Mouse (Mus musculus) spleen, adult 18-20 months (tissue): ENCODE measurements around the gene Fnbp1.

ENCODE experiments used
- DNase-seq, 2 experiments: peaks; one replicate each; pipeline ENCODE4 v3.0.0; 2022; ENCODE audit warnings: mixed read lengths in 2 of 2

Fnbp1 gene

DNA sequence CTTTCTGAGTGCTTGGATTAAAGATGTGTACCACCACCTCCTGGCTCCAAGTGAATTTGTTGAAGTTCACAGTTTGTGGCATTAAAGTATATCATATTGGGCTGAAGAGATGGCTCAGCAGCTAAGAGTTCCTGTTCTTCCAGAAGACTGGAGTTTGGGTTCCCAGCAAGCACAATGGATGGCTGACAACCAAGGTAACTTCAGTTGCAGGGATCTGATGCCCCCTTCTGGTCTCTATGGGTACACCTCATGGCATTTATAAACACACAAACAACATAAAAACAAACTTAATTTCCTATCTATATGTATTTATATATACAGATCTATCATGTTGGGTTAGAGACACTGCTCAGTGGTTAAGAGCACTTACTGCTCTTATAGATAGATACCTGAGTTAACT is 9.0 kb upstream of the Fnbp1 start:
- no peak for DNase-seq

DNA sequence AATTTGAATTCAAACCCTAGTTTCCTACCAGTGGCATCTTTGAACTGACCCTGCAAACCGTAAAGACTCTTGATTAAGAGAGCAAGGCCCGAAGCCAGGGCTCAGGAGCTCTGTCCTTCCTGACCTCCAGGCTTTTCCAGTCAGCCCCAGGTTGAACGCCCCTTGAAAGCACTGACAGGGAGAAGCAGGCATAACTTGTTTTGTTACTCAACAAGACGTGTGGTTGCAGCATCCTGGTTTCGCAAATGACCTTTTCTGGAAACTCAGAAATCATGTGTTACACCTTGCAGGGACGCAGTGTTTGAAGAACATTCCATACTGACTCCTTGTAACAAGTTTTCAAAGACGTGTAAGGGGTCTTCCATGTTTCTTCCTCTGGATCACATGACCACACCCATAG is 5.2 kb upstream of the Fnbp1 start:
- DNase-seq: no peak

DNA sequence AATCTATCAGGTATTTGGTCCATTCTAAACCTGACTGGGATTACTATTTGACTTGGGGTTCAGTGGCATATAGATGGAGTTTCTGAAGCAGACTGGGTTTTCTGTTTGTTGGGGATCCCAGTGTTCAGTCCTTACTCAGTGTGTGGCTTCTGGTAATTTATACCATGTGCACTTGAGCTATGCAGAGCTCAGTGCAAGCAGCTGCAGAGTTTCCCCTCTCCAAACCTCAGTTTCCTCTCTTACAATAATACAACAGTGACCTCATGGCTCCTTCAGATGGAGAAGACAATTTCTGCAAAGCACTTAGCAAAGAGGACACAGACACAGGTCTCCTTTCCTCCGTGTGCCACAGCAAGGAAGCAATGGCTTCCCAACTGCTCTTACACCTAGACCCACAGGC is 3.1 kb upstream of the Fnbp1 start:
- no peak for DNase-seq

DNA sequence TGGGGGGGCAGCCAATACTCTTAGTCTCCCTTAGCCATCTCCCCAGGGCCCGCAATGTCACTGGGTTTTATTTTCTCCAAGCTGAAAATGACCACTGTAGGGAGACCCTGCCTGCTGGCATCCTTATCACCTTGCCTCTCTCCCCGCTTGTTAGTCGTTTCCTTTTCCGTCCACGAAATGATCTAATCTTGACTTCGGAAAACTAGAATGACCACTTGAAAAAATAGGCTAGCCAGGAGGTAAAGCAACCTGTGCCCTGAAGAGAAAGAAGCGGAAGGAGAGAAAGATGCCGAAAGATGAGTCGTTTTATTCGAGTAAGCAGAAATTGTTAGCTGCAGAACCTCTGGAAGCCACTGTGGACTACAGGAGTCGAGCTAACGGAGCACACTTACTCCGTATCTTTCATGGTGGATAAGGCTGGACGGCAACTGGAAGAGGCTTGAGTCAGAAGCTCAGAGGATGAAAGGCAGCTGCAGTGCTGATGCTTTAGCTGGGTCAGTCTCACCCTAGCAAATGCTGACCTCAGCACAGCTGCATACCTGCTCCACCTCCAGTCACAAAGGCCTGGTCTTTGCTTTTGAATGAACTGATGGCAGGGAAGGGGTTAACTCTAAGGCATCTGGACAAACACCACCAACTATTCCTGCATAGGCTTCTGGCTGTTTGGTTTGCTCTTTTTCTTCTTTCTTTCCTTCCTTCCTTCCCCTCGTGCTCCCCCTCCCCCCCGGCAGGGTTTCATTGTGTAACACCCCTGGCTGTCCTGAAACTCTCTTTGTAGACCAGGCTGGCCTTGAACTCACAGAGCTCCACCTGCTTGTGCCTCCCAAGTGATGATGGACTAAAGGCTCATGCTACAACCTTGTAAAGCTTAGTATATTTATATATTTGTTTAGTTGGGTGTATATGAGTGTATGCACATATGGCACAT is 2.2 kb upstream of the Fnbp1 start:
- no peak for DNase-seq

DNA sequence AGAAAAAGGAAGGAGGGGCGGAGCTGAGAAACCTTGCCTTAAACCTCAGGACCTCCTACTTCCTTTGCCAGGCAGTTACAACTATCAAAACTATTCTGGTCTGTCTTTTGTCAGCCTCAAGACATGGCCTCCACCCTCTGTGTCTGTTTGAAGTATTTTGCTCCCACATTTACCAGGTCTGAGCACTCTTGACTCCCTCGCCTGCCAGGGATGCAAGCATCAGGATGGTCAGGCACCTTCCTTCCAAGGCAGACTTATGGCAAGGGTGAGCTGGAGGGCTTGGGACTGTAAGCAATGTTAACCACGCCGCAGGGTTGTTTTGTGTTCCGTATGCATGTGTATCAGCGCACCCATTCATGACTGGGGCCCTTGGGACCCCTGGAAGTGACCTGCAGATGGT is 1.5 kb upstream of the Fnbp1 start:
- DNase-seq: no peak

DNA sequence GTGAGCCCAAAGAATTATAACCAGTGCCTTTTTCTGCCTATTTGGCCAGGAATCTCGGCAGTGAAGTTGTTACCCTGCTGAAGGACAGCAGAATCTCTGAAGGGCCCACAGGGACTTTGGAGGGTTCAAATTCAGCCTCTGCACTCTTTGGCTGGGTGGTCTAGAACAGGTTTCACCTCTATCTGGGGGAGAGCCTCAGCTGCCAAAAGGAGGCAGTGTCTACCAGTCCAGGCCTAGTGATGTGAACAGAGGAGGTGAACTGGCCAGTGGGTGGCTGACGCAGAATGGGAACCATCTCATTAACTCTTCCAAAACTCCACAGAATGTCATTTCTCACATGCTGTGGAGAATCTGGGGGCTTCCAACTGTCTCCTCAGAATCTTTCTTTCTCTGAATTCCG is 697 bp upstream of the Fnbp1 start:
- no peak for DNase-seq

DNA sequence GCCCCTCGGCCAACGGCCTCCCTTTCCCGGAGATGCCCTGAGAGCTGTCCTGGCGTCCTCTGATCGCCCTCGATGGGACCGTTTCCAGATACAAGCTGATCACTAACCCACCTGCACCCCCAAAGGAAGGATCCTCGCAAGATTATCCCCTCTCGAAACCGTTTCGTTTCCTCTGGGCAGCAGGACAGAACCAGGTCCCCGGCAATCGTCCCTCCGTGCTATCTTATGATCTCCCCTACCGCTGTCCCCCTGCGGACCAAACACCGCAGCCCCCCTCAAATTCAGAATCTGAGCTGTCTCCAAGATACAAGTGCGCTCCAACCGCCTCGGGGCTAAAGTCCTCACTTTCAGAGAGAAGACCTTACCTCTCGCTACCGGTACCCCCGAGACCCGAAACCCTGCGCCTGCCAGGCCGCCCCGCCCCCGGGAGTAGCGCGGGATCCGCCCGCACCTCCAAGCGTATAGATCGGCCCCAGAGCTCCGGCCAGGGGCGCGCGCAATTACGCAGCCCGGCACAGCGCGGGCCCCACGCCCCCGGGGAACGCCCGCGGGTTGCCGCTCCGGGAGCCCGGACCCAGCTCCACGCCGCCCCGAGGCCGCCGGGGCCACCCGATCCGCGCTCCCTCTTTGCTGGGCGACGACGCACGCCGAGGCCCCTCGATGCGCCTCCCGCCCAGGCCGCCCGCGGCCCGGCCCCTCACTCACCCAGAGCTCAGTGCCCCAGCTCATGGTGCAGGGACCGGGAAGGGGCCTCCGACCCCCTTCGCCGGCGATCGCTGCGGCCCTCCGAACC is 538 bp downstream of the Fnbp1 start:
- peak; percentile 25 to 49 for DNase-seq

DNA sequence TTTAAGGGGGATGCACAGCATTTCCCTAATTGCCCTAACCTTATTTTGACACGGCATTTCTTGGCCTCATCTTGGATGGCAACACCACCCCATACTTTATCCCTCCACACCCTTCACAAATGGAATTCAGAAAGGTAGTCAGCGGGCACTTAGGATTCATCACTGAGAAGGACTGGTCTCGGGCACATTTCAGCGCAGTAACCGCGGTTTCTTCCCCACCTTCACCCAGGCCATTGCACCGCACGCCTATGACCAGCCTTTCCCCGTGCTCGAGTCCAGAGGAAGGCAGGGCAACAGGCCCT is 1.1 kb downstream of the Fnbp1 start:
- DNase-seq: no peak

DNA sequence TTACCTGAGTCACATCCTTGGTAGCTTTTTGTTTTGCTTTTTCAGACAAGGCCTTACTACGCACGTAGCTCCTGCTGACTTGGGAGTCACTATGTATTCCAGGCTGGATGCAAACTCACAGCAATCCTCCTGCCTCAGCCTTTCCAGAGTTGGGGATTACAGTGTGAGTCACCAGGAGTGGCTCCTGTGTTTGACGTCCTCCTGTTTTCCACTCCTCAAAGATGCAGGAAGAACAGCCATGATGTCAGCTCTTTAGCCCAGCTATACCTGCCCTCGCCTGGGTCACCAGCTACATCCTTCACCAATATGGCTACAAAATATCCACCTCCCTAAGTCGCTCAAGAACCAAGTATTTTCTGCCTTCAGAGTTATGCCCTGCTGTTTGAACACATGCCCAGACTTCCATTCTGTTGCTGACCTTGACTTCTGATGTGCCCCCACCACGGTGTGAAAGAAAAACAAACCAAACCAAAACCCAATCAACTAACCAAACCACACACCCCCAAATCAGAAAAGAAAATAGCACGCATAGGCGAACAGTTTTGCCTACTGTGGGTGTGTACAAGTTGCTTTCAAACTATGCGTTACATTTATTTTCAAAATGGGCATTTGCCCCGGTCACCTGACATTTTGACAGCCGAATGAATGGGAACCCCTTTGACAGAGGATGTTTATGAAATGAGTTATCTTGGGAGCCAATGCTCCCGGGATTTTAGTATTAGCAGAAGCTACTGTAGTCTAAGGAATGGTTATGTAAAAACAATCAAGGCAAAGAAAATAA is 1.6 kb downstream of the Fnbp1 start:
- DNase-seq: no peak

DNA sequence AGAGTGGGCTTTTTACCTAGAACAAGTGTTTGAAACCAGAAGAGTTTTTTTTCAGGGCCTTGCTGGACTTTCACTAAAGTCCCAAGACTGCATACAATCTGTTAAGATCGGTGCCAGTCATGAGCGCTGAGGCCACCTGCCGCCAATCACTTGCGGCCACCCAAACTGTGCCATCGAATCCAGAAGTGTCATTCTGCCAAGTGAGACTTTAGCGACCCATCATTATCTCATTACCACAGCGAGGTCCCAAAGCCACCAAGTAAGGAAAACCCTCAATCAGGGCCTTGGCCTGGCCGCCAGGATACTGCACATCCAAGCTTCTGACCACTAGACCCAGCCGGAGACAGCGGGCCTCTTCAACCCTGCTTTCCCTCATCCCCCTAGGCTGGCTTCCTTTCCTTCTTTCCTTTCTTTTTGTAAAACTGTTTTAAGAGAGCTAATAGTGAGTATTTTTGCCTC is 2.6 kb downstream of the Fnbp1 start:
- no peak for DNase-seq

DNA sequence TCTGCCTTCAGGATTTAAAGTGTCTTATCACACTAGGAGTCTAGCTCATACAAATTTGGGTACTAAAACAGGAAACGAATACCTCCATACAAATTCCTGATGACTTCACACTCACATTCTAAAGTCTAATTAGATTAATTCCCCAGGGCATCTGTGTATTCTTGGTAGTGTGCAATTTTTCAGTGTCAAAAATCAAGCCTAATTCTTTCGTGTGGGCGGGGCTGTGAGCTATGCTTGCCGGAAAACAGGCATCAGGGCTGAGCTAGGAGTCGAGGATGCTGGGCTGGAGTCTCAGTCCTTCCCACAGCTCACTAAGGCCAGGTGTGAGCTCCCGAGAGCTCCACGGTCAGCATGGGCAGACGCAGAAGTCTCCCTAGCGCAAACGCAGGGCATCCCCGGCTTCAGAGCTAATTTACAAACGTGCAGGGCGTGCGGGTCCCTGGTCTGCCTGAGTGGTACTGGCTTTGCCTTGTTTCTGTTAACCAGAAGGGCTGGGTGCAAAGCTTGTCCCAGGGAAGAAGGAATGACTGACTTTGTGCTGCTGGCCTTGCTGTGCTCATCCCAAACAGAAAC is 4.7 kb downstream of the Fnbp1 start:
- DNase-seq: no peak

DNA sequence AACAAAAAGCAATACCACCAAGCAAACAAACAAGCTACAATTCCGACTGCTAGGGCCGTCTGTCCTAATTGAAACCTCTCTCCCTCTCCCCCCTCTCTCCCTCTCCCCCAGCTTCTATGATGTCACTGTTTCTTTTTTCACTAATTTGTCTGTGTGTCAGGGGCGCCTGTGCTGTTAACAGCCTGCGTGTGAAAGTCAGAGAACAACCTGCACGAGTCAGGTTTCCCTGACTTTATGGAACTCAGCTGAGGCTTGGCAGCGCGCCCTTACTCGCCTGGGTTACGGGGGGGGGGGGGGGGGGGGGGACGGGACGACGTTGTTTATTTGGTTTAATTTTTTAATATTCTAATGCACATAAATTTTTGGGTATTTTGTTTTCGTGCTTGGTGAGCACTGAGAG is 5.5 kb downstream of the Fnbp1 start:
- DNase-seq: no peak

DNA sequence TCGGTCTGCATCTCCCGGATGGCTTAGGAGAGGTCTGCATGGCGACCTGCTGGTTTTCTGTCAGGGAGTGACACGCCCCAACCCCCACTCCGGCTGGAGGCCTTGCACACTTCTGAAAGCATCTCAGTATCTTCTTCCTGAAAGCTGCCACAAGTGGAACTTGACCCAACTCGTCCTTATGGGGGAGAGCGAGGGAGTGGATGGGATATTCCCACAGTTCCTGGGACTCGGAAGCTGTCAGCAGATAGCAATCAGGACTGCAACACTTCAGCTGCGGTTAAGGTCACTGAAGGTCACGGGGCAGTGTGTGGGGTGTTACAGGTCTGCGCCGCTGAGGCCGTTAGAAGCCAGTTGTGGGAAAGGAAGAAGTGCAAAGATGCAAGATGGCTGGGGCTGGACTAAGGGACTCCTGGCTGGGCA is 6.3 kb downstream of the Fnbp1 start:
- no peak for DNase-seq

DNA sequence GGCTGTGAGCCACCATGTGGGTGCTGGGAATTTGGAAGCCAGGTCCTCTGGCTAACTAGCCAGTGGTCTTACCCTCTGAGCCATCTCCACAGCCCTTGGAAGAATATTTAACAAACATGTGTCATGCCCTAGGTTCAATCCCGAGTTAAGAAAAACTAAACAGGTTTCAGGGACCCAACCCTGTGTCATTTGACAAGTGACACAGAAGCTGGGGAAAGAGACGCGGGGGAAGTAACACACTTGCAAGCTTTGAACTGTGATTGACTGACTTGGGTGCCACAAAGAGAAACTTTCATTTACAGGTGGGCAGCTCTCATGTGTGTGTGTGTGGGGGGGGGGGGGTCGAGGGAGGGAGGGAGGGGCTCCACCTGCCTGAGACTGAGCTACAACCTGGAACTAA is 7.8 kb downstream of the Fnbp1 start:
- DNase-seq: no peak

DNA sequence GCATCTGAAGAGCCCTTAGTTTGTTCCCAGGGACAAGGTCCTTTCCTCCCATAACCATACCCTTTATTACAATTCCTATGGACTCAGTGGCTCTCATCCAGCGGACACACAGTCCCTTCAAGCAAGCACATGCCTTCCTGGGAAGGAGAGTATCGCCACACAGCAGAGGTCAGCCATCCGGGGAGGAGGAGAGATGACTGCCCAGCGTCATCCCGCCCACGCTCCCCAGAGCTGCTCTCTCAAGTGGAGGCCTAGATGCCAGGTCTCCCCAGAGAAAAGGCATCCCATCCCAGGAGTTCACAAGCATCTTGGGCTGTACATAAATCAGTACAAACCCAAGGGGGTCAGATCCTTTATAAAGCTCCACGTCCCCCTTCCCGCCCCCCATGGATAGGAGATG is 9.1 kb downstream of the Fnbp1 start:
- no peak for DNase-seq

DNA sequence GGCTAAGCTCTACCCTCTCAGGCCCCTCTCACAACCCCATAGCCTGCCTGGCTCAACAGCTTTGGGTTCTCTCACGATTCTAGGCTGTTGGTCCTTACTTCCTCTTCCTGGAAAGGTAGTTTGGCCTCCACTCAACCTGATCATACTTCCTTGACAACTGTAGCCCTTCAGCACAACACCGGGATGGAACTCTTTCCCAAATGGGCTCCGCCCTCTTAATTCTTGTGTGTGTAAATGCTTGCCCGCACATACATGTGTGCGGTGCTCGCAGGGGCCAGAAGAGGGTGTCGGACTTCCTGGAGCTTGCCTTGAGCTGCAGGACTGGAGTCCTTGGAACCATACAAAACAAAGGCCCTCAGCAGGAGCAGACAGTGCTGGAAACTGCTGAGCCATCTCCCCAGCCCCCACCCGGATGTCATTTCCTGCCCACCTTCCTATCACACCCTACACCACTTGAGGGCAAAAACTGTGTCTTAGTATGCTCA is 11.0 kb downstream of the Fnbp1 start:
- DNase-seq: peak in 1 of 2 experiments; percentile 31

DNA sequence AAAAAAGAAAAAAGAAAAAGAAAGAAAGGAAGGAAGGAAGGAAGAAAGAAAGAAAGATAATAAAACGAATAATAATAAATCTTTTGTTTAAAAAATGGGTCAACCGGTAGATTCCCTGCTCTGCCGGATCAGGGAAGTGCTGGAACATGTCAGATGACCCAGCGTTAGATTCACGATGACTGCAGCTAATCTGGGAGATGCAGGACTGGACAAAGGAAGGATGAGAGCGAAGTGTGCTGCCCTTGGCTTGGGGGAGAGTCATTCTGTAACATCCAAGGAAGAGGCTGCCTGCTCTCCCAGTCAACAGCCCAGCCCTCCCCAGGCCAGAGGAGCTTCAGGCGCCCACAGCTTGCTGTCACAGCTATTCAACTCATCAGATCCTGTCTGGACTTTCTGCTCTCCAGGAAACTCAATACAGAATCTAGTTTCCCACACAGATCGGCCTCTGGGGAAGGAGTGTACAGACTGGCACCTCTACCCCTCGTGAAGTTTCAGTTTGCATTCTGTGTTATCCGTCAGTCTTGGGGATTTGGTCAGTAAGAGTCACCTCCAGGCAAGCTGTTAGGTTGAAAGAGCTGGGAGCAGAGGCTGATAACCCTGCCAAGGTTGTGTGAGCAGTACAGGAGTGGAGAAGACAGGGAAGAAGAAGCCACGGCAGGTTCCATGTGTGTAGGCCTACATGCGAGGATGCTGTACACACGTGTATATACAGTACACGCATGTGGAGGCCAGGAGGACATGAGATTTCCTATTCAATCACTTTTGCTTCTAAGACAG is 11.9 kb downstream of the Fnbp1 start:
- no peak for DNase-seq

DNA sequence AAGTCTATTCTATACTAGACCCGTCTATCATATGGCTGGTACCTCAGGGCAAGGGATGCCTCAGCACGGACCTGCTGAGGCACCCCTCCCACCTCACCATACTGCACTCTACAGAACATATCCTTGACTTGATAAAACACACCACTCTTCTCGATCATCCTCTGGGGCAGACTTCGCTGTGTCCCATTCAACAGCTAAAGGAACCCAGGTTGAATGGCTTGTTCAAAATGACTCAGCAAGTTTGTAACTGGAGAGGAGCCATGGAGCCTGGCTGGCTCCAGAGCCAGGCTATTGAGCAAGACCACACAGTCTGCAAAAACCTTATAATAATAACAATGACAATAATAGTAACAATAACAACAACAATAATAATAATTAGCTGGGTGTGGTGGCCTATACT is 13.9 kb downstream of the Fnbp1 start:
- DNase-seq: no peak

DNA sequence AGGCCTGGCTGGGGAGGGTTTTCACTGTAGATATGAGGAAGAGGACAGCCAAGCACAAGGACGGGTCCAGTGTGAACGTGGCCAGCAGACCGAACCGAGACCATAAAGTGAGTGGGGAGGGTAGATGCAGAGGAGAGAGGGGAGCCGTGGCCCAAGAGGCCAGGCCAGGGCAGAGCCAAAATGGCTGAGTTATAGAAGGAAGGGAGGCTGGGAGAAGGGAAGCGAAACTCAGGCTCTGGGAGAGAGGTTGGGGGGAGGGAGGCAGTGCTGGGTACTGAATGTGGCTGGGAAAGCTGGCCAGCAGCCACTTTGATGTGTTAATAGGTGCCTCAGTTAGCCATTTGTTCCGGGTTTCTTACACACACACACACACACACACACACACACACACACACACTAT is 14.6 kb downstream of the Fnbp1 start:
- DNase-seq: no peak

DNA sequence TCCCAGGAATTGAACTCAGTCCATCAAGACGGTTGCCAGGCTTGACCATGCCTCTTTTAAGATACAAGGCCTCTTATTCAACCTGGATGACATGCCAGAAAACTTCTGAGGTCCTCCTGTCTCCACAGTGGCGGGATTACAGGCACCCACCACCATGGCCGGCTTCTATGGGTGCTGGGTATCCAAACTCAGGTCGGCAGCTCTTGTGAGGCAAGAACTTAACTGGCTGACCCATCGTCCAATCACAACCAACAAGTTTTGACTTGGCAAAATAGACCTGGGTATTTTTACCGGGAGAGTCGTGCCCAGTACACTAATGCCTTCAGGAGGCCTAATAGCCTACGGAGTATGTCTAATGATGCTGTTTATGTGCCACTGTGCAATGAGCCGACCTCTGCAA is 15.8 kb downstream of the Fnbp1 start:
- DNase-seq: no peak

DNA sequence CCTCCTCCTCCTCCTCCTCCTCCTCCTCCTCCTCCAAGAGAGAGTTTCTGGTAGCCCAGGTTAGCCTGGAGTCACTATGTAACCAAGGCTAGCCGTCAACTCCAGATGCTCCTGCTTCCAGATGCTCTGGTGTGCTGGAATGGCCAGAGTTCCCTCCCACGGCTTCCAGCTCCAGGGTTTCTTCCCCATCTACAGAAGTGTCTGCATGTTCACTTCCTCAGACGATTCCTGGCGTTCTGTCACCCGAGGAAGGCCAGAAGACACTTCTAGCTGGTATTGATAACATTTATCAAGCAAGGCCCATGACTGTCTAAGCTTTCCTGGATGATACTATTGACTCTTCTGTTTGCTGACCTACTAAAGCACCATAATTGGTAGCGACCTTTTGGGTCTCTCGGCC is 16.7 kb downstream of the Fnbp1 start:
- DNase-seq: no peak

DNA sequence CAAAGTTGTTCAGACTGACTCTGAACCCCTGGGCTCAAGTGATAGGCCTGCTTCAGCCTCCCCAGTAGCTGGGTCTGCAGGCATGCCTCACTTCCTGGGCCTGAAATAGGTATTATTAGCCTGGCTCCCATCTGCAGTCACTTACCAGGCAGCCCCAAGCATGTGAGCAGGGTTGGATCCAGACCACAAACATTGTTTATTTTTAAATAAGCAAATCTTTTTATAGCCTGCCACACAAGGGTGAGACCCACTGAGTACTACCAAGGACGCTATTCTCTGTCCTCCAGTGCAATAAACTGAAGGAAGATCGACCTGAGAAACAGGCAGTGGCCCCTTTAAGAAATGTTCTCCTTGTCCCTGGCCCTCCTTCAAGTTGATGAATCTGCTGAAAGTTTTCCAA is 17.1 kb downstream of the Fnbp1 start:
- no peak for DNase-seq
